Mouse (Mus musculus) forebrain, embryonic 14.5 days (tissue): ENCODE data around the gene Rnf40. TPM values are rescaled to one million over a fixed set of nuclear protein-coding genes. Genes with fewer than 3 reads are reported as not detected.

Experiments used
- ATAC-seq: fragments of 200-750 bp; cut with Nextera tagmentation; 2 replicates; pipeline ENCODE4 v1.8.0; 2017; ENCODE audit warnings: mild to moderate bottlenecking, moderate library complexity
- DNase-seq: peaks from one replicate; pipeline ENCODE4 v3.0.0-alpha.2; 2015; ENCODE audit warnings: low spot score
- H3K27ac ChIP-seq: fragments of 300-500 bp; sonication (generic); 2 replicates; pipeline ENCODE4 v1.5.1; 2014; ENCODE audit warnings: low read depth, mild to moderate bottlenecking, control low read depth, low read length, moderate library complexity
- H3K27me3 ChIP-seq: fragments of 300-500 bp; sonication (generic); replicated peaks from 2 replicates; pipeline ENCODE4 v1.6.1; 2014; ENCODE audit warnings: low read length, control low read depth, mixed read lengths; ENCODE audit not compliant: control insufficient read depth, insufficient read depth
- H3K36me3 ChIP-seq: fragments of 300-500 bp; sonication (generic); 2 replicates; pipeline ENCODE4 v1.6.1; 2014; ENCODE audit warnings: low read length, control low read depth; ENCODE audit not compliant: control insufficient read depth, insufficient read depth
- H3K4me1 ChIP-seq: fragments of 300-500 bp; sonication (generic); 2 replicates; pipeline ENCODE4 v1.6.1; 2014; ENCODE audit warnings: antibody characterized with exemption, low read length, control low read depth; ENCODE audit not compliant: control insufficient read depth, insufficient read depth
- H3K4me2 ChIP-seq: fragments of 300-500 bp; sonication (generic); 2 replicates; pipeline ENCODE4 v1.6.1; 2014; ENCODE audit warnings: mild to moderate bottlenecking, control low read depth, low read length
- H3K4me3 ChIP-seq: fragments of 300-500 bp; sonication (generic); 2 replicates; pipeline ENCODE4 v1.5.1; 2014; ENCODE audit warnings: low read depth, low read length, control low read depth
- H3K9ac ChIP-seq: fragments of 300-500 bp; sonication (generic); 2 replicates; pipeline ENCODE4 v1.6.1; 2014; ENCODE audit warnings: mild to moderate bottlenecking, low read length, control low read depth, moderate library complexity
- H3K9me3 ChIP-seq: fragments of 300-500 bp; sonication (generic); replicated peaks from 2 replicates; pipeline ENCODE4 v1.6.1; 2016; ENCODE audit warnings: low read length, control low read depth, mixed read lengths; ENCODE audit not compliant: control insufficient read depth
- WGBS: fragments of 180-500 bp; shearing (Covaris S2); extraction: QIAGEN DNeasy Blood & Tissue Kit; methylation state at CpG from one replicate; pipeline ENCODE4 v1.1.7; 2014; 5-methylcytosine and 5-hydroxymethylcytosine counted together
- polyA plus RNA-seq: library from polyadenylated mRNA; unstranded; fragments of >200 nt; fragmentation: Nextera tagmentation; extraction: Ambion mirVana; gene quantifications from 2 replicates; pipeline ENCODE4 v1.2.1, GENCODE M21; 2014

Gene Rnf40
- polyA plus RNA-seq, 1 experiment from 2014 or later: 26.2 TPM

DNA sequence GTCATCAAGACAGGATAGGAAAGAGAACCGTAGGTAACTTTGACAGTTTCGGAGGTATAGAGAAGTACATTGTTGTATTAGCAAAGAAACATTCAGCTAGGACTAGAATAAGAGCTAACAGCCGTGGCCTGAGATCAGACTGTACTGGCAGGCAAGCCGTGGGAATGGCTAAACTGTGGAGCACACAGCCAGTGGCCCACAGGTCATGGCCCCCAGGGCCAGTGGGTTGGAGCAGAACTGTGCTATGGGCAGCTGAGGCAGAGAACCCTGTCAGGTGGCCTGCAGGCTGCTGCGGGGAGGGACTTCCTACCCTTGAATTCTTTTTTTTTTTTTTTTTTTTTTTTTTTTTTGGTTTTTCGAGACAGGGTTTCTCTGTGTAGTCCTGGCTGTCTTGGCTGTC, 60.6 kb downstream of the Rnf40 start:
- Histone ChIP-seq H3K9me3 (no peaks in the 10 kb centered on the region), H3K27me3 (no peaks in the 10 kb centered on the region), H3K4me1 (no peaks in the 10 kb centered on the region), H3K4me2 (no peak overlapping the region), H3K36me3 (no peaks in the 10 kb centered on the region), H3K4me3 (no peak overlapping the region), H3K9ac (no peak overlapping the region), H3K27ac (no peak overlapping the region)
- DNase-seq (no peak), ATAC-seq (no peak)
- 90% methylated on average over 6 of the region's 6 CpGs for WGBS

DNA sequence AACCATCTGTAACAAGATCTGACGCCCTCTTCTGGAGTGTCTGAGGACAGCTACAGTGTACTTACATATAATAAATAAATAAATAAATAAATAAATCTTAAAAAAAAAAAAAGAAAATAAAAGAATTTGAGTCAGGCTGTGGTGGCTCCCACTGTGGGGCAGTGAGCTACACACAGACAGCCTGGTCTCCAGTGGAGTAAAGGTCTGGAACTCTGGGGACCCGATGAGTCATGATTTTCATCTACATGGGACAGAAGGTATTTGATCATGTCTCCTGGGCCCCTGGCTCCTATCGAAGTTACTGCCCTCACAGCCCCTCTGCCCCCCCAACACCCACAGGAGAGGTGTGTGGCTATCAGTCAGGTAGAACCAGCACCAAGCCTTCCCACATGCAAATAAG, 63.1 kb downstream of the Rnf40 start:
- Histone ChIP-seq H3K4me1 (no peaks in the 10 kb centered on the region), H3K4me3 (no peak overlapping the region), H3K4me2 (no peak overlapping the region), H3K27me3 (no peaks in the 10 kb centered on the region), H3K9me3 (no peaks in the 10 kb centered on the region), H3K9ac (no peak overlapping the region), H3K27ac (no peak overlapping the region), H3K36me3 (no peaks in the 10 kb centered on the region)
- DNase-seq (no peak), ATAC-seq (no peak)
- 86% methylated on average over 2 of the region's 3 CpGs for WGBS

DNA sequence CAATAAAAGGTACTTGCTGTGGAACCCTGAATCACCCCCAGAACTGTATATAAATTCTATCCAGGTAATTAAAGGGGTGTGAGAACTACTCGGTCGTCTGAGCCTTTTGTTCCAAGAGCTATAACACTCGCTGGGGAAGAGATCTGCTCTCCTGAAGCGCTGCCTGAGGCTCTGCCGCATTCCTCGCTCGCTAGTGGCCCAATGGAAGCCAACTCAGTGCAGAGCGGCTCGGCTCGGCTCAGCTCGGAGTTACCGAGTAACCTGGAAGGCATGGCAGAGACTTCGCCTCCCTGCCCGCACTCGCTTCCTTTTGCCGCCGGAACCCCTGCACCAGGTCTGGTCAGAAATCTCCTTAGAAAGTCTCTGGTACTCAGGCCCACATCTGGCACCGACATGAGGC, 63.5 kb downstream of the Rnf40 start:
- ATAC-seq (no peak), DNase-seq (no peak)
- H3K9me3 ChIP-seq: no peaks in the 10 kb centered on the region
- no peaks in the 10 kb centered on the region for H3K27me3 ChIP-seq
- no peak overlapping the region for H3K27ac ChIP-seq
- H3K9ac ChIP-seq: 0 out of 2 replicates have a peak overlapping the region, but pooled peaks have one; percentile 3
- H3K4me1 ChIP-seq: no peaks in the 10 kb centered on the region
- H3K4me3 ChIP-seq: no peak overlapping the region
- H3K36me3 ChIP-seq: no peaks in the 10 kb centered on the region
- WGBS: 17% methylated on average over 18 of the region's 18 CpGs
- no peak overlapping the region for H3K4me2 ChIP-seq

DNA sequence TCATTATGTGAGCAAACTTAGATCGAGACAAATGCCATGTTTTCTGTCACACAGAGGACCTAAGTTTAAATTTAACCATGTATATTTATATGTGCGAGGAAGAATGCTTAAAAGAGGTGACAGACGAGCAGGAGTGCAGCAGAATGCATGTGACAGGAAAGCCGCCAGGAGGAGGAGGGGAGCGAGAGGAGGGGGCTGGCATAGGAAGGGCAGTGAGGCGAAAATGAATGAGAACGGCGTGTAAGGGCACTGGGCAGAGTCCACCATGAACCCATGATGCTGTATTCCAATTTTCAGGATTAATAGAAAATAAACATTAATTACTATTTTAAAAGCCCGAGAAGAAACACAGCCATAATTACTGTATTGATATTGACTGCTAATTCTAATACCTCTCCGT, 65.8 kb downstream of the Rnf40 start:
- WGBS: 60% methylated on average over 10 of the region's 10 CpGs
- no peak overlapping the region for H3K4me2 ChIP-seq

More for the DNA sequence above, 65.8 kb downstream of the Rnf40 start:
- peak; percentile 19 for DNase-seq
- ATAC-seq: no peak
- no peaks in the 10 kb centered on the region for H3K4me1 ChIP-seq
- H3K36me3 ChIP-seq: no peaks in the 10 kb centered on the region
- H3K4me3 ChIP-seq: no peak overlapping the region
- no peak overlapping the region for H3K27ac ChIP-seq
- no peaks in the 10 kb centered on the region for H3K27me3 ChIP-seq
- H3K9me3 ChIP-seq: no peaks in the 10 kb centered on the region
- no peak overlapping the region for H3K9ac ChIP-seq

Other genes starting within 250 kb of the Rnf40 start
- 3.5 and 3.6 TPM in 2 replicates for gene Zfp768, start 243.2 kb upstream of the Rnf40 start, polyA plus RNA-seq
- 4.0 and 7.0 TPM in 2 replicates for gene Zfp747, start 212.7 kb upstream of the Rnf40 start, polyA plus RNA-seq
- 5.5 and 6.6 TPM in 2 replicates for gene 9130019O22Rik, start 201.6 kb upstream of the Rnf40 start, polyA plus RNA-seq
- gene E430018J23Rik, start 195.1 kb upstream of the Rnf40 start, polyA plus RNA-seq: 7.4 and 7.5 TPM in 2 replicates
- gene Zfp764, start 181.9 kb upstream of the Rnf40 start, polyA plus RNA-seq: 4.4 and 4.5 TPM in 2 replicates
- gene Zfp688, start 166.7 kb upstream of the Rnf40 start, polyA plus RNA-seq: 32.9 and 36.1 TPM in 2 replicates
- 12.7 TPM in 2 replicates for gene Zfp689, start 139.6 kb upstream of the Rnf40 start, polyA plus RNA-seq
- gene Prr14, start 129.2 kb upstream of the Rnf40 start, polyA plus RNA-seq: 44.7 and 48.5 TPM in 2 replicates
- gene Fbrs, start 109.6 kb upstream of the Rnf40 start, polyA plus RNA-seq: 8.9 and 10.2 TPM in 2 replicates
- 25.3 and 43.6 TPM in 2 replicates for gene Srcap, start 76.8 kb upstream of the Rnf40 start, polyA plus RNA-seq
- 12.6 and 16.6 TPM in 2 replicates for gene Gm42715, start 69.2 kb upstream of the Rnf40 start, polyA plus RNA-seq
- 4.1 and 4.7 TPM in 2 replicates for gene Tmem265, start 27.4 kb upstream of the Rnf40 start, polyA plus RNA-seq
- gene Phkg2, start 15.4 kb upstream of the Rnf40 start, polyA plus RNA-seq: 59.5 and 62.2 TPM in 2 replicates
- gene Ccdc189, start 172 bp upstream of the Rnf40 start, polyA plus RNA-seq: 12.5 and 12.8 TPM in 2 replicates
- 20.8 and 24.2 TPM in 2 replicates for gene Zfp629, start 27.0 kb downstream of the Rnf40 start, polyA plus RNA-seq
- 40.8 and 45.7 TPM in 2 replicates for gene Bcl7c, start 120.2 kb downstream of the Rnf40 start, polyA plus RNA-seq
- gene Ctf1, start 124.0 kb downstream of the Rnf40 start, polyA plus RNA-seq: 5.3 and 5.9 TPM in 2 replicates
- 0.09 TPM in 1 of 2 replicates, not detected in the other for gene Ctf2, start 143.4 kb downstream of the Rnf40 start, polyA plus RNA-seq
- gene Fbxl19, start 155.8 kb downstream of the Rnf40 start, polyA plus RNA-seq: 7.2 and 7.8 TPM in 2 replicates
- gene Orai3, start 181.0 kb downstream of the Rnf40 start, polyA plus RNA-seq: 3.3 and 4.2 TPM in 2 replicates
- 17.0 and 18.0 TPM in 2 replicates for gene Setd1a, start 187.9 kb downstream of the Rnf40 start, polyA plus RNA-seq
- gene Gm49388, start 196.8 kb downstream of the Rnf40 start, polyA plus RNA-seq: not detected in 2 replicates
- gene Hsd3b7, start 211.8 kb downstream of the Rnf40 start, polyA plus RNA-seq: 6.9 and 9.7 TPM in 2 replicates
- 9.7 and 11.1 TPM in 2 replicates for gene Stx4a, start 235.5 kb downstream of the Rnf40 start, polyA plus RNA-seq
- gene Stx1b, start 235.8 kb downstream of the Rnf40 start, polyA plus RNA-seq: 15.7 and 22.3 TPM in 2 replicates